Mouse (Mus musculus): ENCODE data around the gene Wdr63. TPM values are rescaled to one million over a fixed set of nuclear protein-coding genes. Genes with fewer than 3 reads are reported as not detected.

Wdr63 gene
- polyA plus RNA-seq, 1 experiment from 2014 or later, result 0.07 TPM

GRCm38 (mm10) chr3:146046076-146046475 is 61.9 kb downstream of the Wdr63 start:
- no peak overlapping the region for H3K27ac ChIP-seq (replicated peaks)
- H3K4me2 ChIP-seq, result no peak overlapping the region
- 84% methylated on average over 11 of the region's 11 CpGs for WGBS
- no peaks in the 10 kb centered on the region for H3K9me3 ChIP-seq
- ATAC-seq (ENCODE audit: low read depth), result no peak
- no peak overlapping the region for H3K4me3 ChIP-seq
- H3K4me1 ChIP-seq (replicated peaks), result peaks cover 15% of the 10 kb centered on the region
- H3K9ac ChIP-seq, result no peak overlapping the region
- H3K27me3 ChIP-seq, result no peaks in the 10 kb centered on the region
- H3K36me3 ChIP-seq, result no peaks in the 10 kb centered on the region

- H3K27me3 ChIP-seq, result no peaks in the 10 kb centered on the region
- WGBS, result 54% methylated on average over 11 of the region's 11 CpGs
- no peaks in the 10 kb centered on the region for H3K36me3 ChIP-seq
- no peak for ATAC-seq (ENCODE audit: low read depth)
- H3K4me2 ChIP-seq, result no peak overlapping the region
- no peak overlapping the region for H3K4me3 ChIP-seq
- H3K4me1 ChIP-seq (replicated peaks), result peaks cover 8% of the 10 kb centered on the region; the same call in 1 of the 2 replicates
- no peaks in the 10 kb centered on the region for H3K9me3 ChIP-seq
- H3K9ac ChIP-seq, result no peak overlapping the region
- no peak overlapping the region for H3K27ac ChIP-seq (replicated peaks)
These were observed 63.0 kb downstream of the Wdr63 start for GRCm38 (mm10) chr3:146044977-146045376.

GRCm38 (mm10) chr3:146041382-146041781 is 66.5 kb downstream of the Wdr63 start:
- Histone ChIP-seq H3K4me1 (replicated peaks) (peaks cover 8% of the 10 kb centered on the region), H3K36me3 (no peaks in the 10 kb centered on the region), H3K4me3 (no peak overlapping the region), H3K9ac (no peak overlapping the region), H3K27ac (replicated peaks) (no peak overlapping the region), H3K4me2 (no peak overlapping the region), H3K9me3 (no peaks in the 10 kb centered on the region), H3K27me3 (no peaks in the 10 kb centered on the region)
- 95% methylated on average over 11 of the region's 11 CpGs for WGBS
- ATAC-seq (ENCODE audit: low read depth), result no peak

GRCm38 (mm10) chr3:146039132-146039903 is 68.6 kb downstream of the Wdr63 start:
- H3K4me3 ChIP-seq, result no peak overlapping the region
- ATAC-seq (ENCODE audit: low read depth), result no peak

GRCm38 (mm10) chr3:146037906-146038305 is 70.0 kb downstream of the Wdr63 start:
- no peaks in the 10 kb centered on the region for H3K27me3 ChIP-seq
- H3K4me2 ChIP-seq, result peak overlapping the region; percentile 16; the same call in 1 of the 2 replicates
- H3K9me3 ChIP-seq, result no peaks in the 10 kb centered on the region
- 43% methylated on average over 15 of the region's 15 CpGs for WGBS
- ATAC-seq (ENCODE audit: low read depth), result peak; percentile 40; the same call in 1 of the 2 replicates
- peak overlapping the region; percentile 46; the same call in 1 of the 2 replicates for H3K27ac ChIP-seq (replicated peaks)
- H3K4me1 ChIP-seq (replicated peaks), result peaks cover 8% of the 10 kb centered on the region
- H3K36me3 ChIP-seq, result no peaks in the 10 kb centered on the region
- H3K4me3 ChIP-seq, result no peak overlapping the region
- H3K9ac ChIP-seq, result 0 out of 2 replicates have a peak overlapping the region, but pooled peaks have one; percentile 31

More at GRCm38 (mm10) chr3:146039132-146039903, 68.6 kb downstream of the Wdr63 start:
- H3K27ac ChIP-seq (replicated peaks), result no peak overlapping the region
- H3K9ac ChIP-seq, result no peak overlapping the region
- H3K27me3 ChIP-seq, result no peaks in the 10 kb centered on the region
- H3K4me2 ChIP-seq, result no peak overlapping the region
- no peaks in the 10 kb centered on the region for H3K36me3 ChIP-seq
- WGBS, result 79% methylated on average over 12 of the region's 12 CpGs
- no peaks in the 10 kb centered on the region for H3K9me3 ChIP-seq
- peaks cover 8% of the 10 kb centered on the region for H3K4me1 ChIP-seq (replicated peaks)

- ATAC-seq (ENCODE audit: low read depth), result no peak
- Histone ChIP-seq H3K9ac (no peak overlapping the region), H3K4me3 (no peak overlapping the region), H3K36me3 (no peaks in the 10 kb centered on the region), H3K27ac (replicated peaks) (no peak overlapping the region), H3K9me3 (no peaks in the 10 kb centered on the region), H3K4me2 (no peak overlapping the region), H3K4me1 (replicated peaks) (peaks cover 11% of the 10 kb centered on the region), H3K27me3 (no peaks in the 10 kb centered on the region)
- 86% methylated on average over 5 of the region's 5 CpGs for WGBS
These were observed 75.0 kb downstream of the Wdr63 start for GRCm38 (mm10) chr3:146032976-146033375.

GRCm38 (mm10) chr3:146030255-146030836 is 77.6 kb downstream of the Wdr63 start:
- H3K36me3 ChIP-seq, result no peaks in the 10 kb centered on the region
- no peak for ATAC-seq (ENCODE audit: low read depth)
- no peak overlapping the region for H3K4me2 ChIP-seq
- H3K9me3 ChIP-seq, result no peaks in the 10 kb centered on the region
- H3K4me3 ChIP-seq, result no peak overlapping the region
- H3K9ac ChIP-seq, result no peak overlapping the region
- no peaks in the 10 kb centered on the region for H3K27me3 ChIP-seq
- WGBS, result 18% methylated on average over 5 of the region's 5 CpGs
- H3K4me1 ChIP-seq (replicated peaks), result peaks cover 8% of the 10 kb centered on the region; the same call in 1 of the 2 replicates
- 0 out of 2 replicates have a peak overlapping the region, but pooled peaks have one; percentile 18 for H3K27ac ChIP-seq (replicated peaks)

- no peaks in the 10 kb centered on the region for H3K27me3 ChIP-seq
These were observed 78.7 kb downstream of the Wdr63 start for GRCm38 (mm10) chr3:146029234-146029633.

GRCm38 (mm10) chr3:146028406-146028805 is 79.5 kb downstream of the Wdr63 start:
- H3K27ac ChIP-seq (replicated peaks), result no peak overlapping the region
- no peak for ATAC-seq (ENCODE audit: low read depth)
- H3K4me3 ChIP-seq, result no peak overlapping the region
- no peaks in the 10 kb centered on the region for H3K36me3 ChIP-seq
- no peak overlapping the region for H3K4me2 ChIP-seq
- no peaks in the 10 kb centered on the region for H3K9me3 ChIP-seq
- H3K4me1 ChIP-seq (replicated peaks), result peaks cover 8% of the 10 kb centered on the region; the same call in 1 of the 2 replicates
- WGBS, result 89% methylated on average over 2 of the region's 2 CpGs
- no peak overlapping the region for H3K9ac ChIP-seq
- H3K27me3 ChIP-seq, result no peaks in the 10 kb centered on the region

More at GRCm38 (mm10) chr3:146029234-146029633, 78.7 kb downstream of the Wdr63 start:
- no peak for ATAC-seq (ENCODE audit: low read depth)
- no peak overlapping the region for H3K4me3 ChIP-seq
- H3K27ac ChIP-seq (replicated peaks), result no peak overlapping the region
- H3K9ac ChIP-seq, result no peak overlapping the region
- H3K36me3 ChIP-seq, result no peaks in the 10 kb centered on the region
- 77% methylated on average over 3 of the region's 3 CpGs for WGBS
- no peaks in the 10 kb centered on the region for H3K9me3 ChIP-seq
- H3K4me2 ChIP-seq, result no peak overlapping the region
- peaks cover 8% of the 10 kb centered on the region; the same call in 1 of the 2 replicates for H3K4me1 ChIP-seq (replicated peaks)

GRCm38 (mm10) chr3:146027116-146027515 is 80.8 kb downstream of the Wdr63 start:
- H3K4me1 ChIP-seq (replicated peaks), result peaks cover 8% of the 10 kb centered on the region; the same call in 1 of the 2 replicates
- H3K4me3 ChIP-seq, result no peak overlapping the region
- no peak overlapping the region for H3K9ac ChIP-seq
- H3K27ac ChIP-seq (replicated peaks), result no peak overlapping the region
- H3K9me3 ChIP-seq, result no peaks in the 10 kb centered on the region
- no peak overlapping the region for H3K4me2 ChIP-seq
- WGBS, result 51% methylated on average over 6 of the region's 6 CpGs
- no peak for ATAC-seq (ENCODE audit: low read depth)
- H3K36me3 ChIP-seq, result no peaks in the 10 kb centered on the region
- no peaks in the 10 kb centered on the region for H3K27me3 ChIP-seq

- 94% methylated on average over 6 of the region's 6 CpGs for WGBS
These were observed 82.4 kb downstream of the Wdr63 start for GRCm38 (mm10) chr3:146025499-146025898.

GRCm38 (mm10) chr3:146024746-146025145 is 83.2 kb downstream of the Wdr63 start:
- H3K9ac ChIP-seq, result no peak overlapping the region
- H3K27me3 ChIP-seq, result no peaks in the 10 kb centered on the region
- no peak overlapping the region for H3K4me3 ChIP-seq
- H3K9me3 ChIP-seq, result no peaks in the 10 kb centered on the region
- no peak for ATAC-seq (ENCODE audit: low read depth)
- WGBS, result 89% methylated on average over 7 of the region's 7 CpGs
- H3K4me1 ChIP-seq (replicated peaks), result no peaks in the 10 kb centered on the region
- H3K36me3 ChIP-seq, result no peaks in the 10 kb centered on the region
- no peak overlapping the region for H3K4me2 ChIP-seq
- H3K27ac ChIP-seq (replicated peaks), result no peak overlapping the region

More at GRCm38 (mm10) chr3:146025499-146025898, 82.4 kb downstream of the Wdr63 start:
- no peak overlapping the region for H3K27ac ChIP-seq (replicated peaks)
- no peak for ATAC-seq (ENCODE audit: low read depth)
- no peaks in the 10 kb centered on the region for H3K9me3 ChIP-seq
- no peak overlapping the region for H3K4me3 ChIP-seq
- no peak overlapping the region for H3K4me2 ChIP-seq
- no peak overlapping the region for H3K9ac ChIP-seq
- no peaks in the 10 kb centered on the region for H3K36me3 ChIP-seq
- H3K27me3 ChIP-seq, result no peaks in the 10 kb centered on the region
- peaks cover 7% of the 10 kb centered on the region; the same call in 1 of the 2 replicates for H3K4me1 ChIP-seq (replicated peaks)
